Mouse (Mus musculus): ENCODE data around the gene Mrps18a. TPM values are rescaled to one million over a fixed set of nuclear protein-coding genes. Genes with fewer than 3 reads are reported as not detected.

Gene Mrps18a
- total RNA-seq (2021) = 10 to 100 TPM; 74.1 to 79.3 TPM
- long read RNA-seq, experiment 1, transcript Mrps18a-201 (6 exons, 884 nt) = major isoform, 164 of 181 reads
- long read RNA-seq, experiment 1, partial matches to known transcripts = 4 of 181 reads
- long read RNA-seq, experiment 1, other reads (novel, unspliced or antisense) = 13 of 181 reads
- long read RNA-seq, experiment 2, transcript Mrps18a-201 (6 exons, 884 nt) = major isoform, 112 of 121 reads
- long read RNA-seq, experiment 2, partial matches to known transcripts = 3 of 121 reads
- long read RNA-seq, experiment 2, other reads (novel, unspliced or antisense) = 5 of 121 reads

- DNase-seq = peak; percentile 77
Measured at GRCm38 (mm10) chr17:46110402-46111289, at the start of gene Mrps18a. TSS of gene Mrps18a (plus strand) at chr17:46110986.

GRCm38 (mm10) chr17:46063283-46063973 is 47.4 kb upstream of the Mrps18a start:
- no peak for DNase-seq

DNA sequence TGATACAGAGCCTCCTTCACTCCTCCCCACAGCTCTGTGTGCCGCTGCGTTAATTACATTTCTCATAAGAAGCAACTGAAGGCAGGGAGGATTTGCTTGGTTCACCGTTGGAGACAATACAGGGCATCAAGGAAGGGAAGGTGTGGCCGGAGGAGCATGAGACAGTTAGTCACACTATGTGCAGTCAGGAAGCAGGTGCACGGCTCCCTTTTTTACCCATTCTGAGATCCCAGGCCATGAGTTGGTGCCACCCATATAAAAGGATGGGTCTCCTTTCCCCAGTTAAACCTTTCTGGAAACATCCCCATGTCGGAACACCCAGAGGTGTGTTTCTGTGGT is 46.8 kb upstream of the Mrps18a start:
- no peak for DNase-seq

GRCm38 (mm10) chr17:46070046-46070445 is 40.7 kb upstream of the Mrps18a start:
- no peak for DNase-seq

DNA sequence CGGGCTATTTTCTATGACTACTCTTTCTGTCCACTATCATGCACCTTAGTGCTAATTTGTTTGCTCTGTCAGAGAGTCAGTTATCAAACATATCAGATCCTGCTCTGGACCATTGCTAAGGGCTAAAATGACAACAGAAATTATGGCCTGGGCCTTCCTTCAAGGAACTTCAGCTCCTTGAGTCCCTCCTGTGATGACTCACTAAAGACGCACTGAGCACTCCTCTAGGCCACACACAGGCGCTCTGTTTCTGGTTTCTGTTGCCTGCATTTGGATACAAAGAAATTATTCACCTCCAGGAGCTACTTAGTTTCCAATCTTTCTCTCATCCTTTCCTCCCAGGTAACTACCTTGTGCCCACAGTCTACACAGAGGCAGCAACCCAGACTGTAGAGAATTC is 39.3 kb upstream of the Mrps18a start:
- no peak for DNase-seq

DNA sequence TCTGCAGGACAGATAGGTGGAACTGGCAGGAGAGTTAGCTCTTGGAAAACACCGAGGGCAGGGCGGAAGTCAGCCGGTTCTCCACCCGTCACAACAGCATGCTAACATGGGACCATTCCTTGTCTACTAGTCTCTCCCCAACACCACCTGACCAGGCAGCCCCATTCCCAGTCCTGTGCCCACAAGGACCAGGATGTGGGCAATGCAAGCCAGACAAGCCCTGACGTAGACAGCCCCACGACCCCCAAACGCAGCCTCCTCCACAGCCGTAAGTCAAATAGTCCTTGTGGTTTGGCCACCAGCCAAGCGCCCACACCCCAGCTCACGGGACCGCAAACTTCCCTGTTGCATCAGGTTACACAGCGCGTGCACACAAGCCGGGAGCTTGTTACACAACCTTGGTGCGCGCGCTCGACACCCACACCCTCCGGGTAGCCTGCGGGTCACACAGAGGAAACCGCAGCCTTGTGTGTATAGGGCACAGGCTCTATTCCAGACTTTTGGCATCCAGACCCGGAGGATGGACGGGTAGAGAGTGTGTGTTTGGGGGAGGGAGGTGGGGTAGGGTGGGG is 37.0 kb upstream of the Mrps18a start:
- peak; percentile 62 for DNase-seq

DNA sequence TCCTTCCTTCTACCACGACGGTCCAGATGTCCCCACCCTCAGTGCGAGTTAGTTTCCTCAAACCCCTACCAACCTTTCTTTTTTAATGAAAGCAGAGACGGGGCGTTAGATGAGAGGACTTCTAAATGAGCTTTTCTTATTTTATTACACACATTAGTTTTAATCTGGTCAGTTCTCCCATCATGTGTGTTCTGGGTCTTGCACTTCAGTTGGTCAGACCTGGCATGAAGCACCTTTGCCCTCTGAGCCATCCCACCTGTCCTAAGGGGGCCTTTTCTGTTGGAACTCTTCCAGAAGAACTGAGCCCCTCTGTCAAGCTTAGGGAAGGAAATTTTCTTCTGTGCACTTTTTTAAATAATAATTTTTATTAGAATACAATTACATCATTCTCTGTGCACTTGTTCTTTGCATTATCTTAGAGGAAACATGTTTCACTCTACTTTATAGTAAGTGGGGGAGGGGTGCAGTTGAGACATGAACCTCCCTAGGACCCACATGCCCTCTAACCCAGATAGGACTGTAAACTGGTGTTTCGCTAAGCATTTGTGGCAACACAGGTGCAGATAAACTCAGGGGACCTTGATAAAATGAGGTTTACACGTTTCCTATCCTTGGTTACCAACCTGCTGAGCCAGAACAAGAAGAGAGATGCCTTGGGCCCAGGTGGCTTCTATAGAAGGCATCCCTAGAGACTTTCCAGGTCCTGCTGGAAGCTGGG is 36.2 kb upstream of the Mrps18a start:
- no peak for DNase-seq

GRCm38 (mm10) chr17:46075116-46075485 is 35.7 kb upstream of the Mrps18a start:
- DNase-seq = no peak

- DNase-seq = no peak
Measured at GRCm38 (mm10) chr17:46075551-46076259, 35.1 kb upstream of the Mrps18a start.

GRCm38 (mm10) chr17:46076260-46076551 is 34.6 kb upstream of the Mrps18a start:
- no peak for DNase-seq

DNA sequence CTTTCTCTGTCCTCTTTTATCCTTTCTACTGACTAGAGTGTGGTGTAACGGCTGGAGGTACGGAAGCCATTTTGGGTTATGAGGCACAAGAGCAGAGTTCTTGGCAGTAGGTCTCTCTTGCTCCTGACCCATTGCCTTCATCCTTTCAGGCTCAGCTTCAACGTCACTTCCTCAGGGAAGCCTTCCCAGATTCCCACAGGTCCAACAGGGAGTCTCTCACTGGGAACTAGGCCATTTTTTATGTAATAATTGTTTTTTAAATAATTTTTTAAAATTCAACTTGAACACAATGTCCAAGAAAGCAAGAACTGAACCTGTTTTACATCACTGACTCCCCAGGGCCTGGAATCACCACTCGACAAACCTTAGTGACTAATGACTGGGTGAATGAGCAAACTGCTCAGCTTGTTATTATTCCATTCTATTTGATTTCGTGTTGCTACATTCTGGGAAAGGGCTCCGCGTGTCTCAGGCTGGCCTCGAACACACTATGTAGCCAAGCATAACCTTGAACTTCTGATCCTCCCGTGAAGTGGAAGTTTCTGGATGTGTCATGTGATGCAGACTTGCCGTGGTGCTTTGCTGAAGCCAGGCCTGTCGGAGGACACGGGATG is 32.8 kb upstream of the Mrps18a start:
- no peak for DNase-seq

- DNase-seq = no peak
Measured at GRCm38 (mm10) chr17:46079037-46079436, 31.7 kb upstream of the Mrps18a start.

DNA sequence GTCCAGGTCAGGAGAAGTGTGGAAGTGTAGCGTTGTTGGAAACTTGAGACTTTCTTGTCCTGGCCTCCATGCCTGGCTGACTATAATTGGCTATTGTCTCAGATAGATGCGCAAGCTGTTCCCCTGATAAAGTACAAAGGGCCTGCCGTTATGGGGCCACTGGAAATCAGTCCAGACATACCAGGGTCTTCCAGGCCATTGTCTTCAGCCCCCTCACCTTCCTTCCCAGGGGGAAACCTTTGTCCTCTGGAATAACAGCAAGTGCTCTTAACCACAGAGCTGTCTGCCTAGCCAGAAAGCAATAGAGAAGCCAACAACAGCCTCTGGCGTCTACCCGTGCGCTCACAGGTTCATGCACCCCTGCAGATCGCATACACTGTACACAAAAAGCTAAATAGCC is 30.4 kb upstream of the Mrps18a start:
- no peak for DNase-seq

GRCm38 (mm10) chr17:46081042-46081441 is 29.7 kb upstream of the Mrps18a start:
- no peak for DNase-seq

DNA sequence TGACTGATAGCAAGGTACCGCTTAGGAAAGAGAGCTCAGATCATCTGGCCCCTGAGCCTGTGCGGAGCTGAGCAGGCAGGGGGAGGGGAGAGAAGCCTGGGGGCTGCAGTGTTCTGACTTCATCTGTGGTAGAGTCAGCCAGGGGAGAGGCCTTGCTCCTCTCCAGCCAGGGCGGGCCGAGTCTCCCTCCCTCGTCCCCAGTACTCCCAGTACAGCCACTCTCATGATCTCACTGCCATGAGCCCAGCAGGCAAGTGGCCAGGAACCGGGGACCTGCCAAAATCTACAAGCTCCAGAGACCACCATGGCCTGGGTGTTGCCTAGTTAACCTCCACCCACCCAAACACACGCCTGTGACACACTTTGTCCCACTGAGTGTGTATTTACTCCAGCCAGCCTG is 29.1 kb upstream of the Mrps18a start:
- DNase-seq = peak; percentile 85

GRCm38 (mm10) chr17:46083381-46083780 is 27.4 kb upstream of the Mrps18a start:
- DNase-seq = no peak

DNA sequence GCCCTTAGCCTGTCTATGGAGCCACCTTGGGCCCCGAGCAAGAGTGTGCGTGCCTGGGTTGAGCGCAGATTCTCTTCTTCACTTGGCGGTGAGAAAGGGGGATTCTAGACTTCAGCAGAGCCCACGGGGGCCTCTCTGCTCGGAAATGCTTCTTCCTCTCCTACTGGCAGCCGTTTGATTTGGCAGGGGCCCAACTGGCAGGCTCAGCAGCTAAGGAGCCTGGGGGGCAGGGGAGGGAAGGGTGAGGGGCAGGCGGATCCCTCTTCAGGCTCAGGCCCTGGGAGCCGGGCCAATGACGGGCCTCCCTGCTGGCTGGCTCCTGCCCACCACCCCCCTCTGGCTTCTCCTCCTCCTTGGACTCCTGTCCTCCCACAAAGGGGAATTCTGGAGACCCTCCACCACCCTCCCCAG is 26.7 kb upstream of the Mrps18a start:
- peak; percentile 76 for DNase-seq

DNA sequence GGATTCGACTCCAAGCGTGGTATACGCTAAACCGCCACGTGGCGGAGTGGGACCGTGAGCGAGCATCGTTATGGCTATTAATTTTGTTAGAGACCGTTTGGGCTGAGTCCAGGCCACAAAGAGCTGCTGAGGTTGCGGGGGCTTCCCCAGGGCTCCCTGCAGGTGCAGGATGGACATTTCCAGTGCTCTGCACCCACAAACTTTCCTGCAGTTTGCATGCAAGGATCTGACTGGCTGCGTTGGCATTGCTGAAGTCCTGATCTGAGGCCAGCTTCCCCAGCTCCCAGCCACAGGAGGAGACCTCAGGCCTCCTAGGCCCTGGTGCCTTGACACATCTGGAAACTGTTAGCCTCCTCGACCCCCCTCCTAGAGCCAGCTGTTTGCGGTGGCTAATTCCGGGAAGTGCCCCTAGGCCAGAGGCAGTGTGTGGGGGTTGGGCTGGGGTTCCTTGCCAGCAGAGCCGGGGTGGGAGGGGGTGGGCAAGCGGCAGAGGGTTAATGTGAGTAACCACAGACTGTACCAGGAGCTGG is 24.4 kb upstream of the Mrps18a start:
- no peak for DNase-seq

DNA sequence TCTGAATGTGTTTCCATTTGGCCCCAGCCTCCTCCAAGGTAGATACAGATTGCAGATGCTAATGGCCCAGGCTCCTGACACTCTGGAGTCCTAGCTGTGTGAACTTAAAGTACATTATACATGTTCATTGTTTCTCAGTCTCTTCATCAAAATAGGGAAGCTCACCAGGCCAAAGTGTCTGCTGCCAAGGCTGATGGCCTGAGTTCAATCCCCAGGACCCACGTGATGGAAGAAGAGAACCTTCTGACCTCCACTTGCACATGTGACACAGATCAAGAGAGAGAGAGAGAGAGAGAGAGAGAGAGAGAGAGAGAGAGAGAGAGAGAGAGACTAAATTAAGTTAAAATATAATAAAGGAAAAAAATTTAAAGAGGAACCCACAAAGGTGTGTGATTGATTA is 19.4 kb upstream of the Mrps18a start:
- DNase-seq = no peak

DNA sequence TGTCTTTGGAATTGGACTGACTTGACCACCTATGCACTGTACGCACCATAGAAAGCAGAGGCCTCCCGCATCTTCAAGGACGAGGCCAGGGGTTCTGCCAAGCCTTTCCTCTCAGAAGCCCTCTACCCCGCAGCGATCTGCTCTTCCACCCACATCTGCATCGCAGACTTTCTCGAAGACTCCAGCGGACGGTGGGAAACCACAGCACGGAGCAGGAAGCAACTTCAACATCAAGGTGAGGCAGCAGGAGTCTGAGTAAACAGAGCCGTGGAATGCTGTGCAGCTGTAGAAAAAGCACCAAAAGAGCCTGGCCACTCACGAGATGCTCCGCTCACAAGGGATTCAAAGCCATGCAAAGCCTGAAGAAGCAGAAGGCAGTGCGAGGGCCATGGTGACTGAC is 18.9 kb upstream of the Mrps18a start:
- no peak for DNase-seq

GRCm38 (mm10) chr17:46098525-46098924 is 12.3 kb upstream of the Mrps18a start:
- DNase-seq = no peak
